Comparison of ENCODE assay signal across 12 mouse cellular contexts in genomic region chr13:58084396-58084795, GRCm38 (mm10).
"Had no signal": no experiment of that assay in that cellular context is flagged by ENCODE, and none has a peak within 500 bp of the region (broad histone marks: within the 10 kb centered on the region; RNA-seq: fewer than 3 reads in every experiment).

No protein-coding gene starts in this region.

- ATAC-seq: lung, postnatal 0 days; midbrain, embryonic 15.5 days had no signal

- H3K27ac ChIP-seq: left cerebral cortex, adult 2 months; limb, embryonic 10.5 days; liver, embryonic 15.5 days; midbrain, embryonic 15.5 days; neural tube, embryonic 12.5 days had no signal

- DNase-seq: kidney, adult 9 months; kidney, postnatal 10 days; lung, adult 2 months; lung, postnatal 36 days; thymus, adult 18-20 months; thymus, postnatal 14 days had no signal

- H3K4me3 ChIP-seq: left cerebral cortex, adult 2 months; limb, embryonic 10.5 days; liver, embryonic 15.5 days; midbrain, embryonic 15.5 days; neural tube, embryonic 12.5 days had no signal

- H3K4me1 ChIP-seq: liver, embryonic 15.5 days; midbrain, embryonic 15.5 days; neural tube, embryonic 12.5 days had no signal
